Mouse (Mus musculus) bone marrow, adult 2 months (tissue): ENCODE measurements at regions not wholly inside any gene's neighbourhood (a gene's known extent, or its start where the extent isn't known, plus 50 kb on each side); places are given as distances from the start of the nearest gene placed in this dataset.

Experiments
- H3K27ac ChIP-seq: fragments of 200-500 bp; 2 replicates; pipeline ENCODE4 v1.5.1; 2012; ENCODE audit warnings: low read depth, mild to moderate bottlenecking, control low read depth, inconsistent platforms, low read length; ENCODE audit not compliant: control insufficient read depth, poor library complexity, insufficient read depth
- H3K4me1 ChIP-seq: fragments of 200-500 bp; 2 replicates; pipeline ENCODE4 v1.6.1; 2011; ENCODE audit warnings: low read length; ENCODE audit not compliant: control insufficient read depth, insufficient read depth
- H3K4me3 ChIP-seq: fragments of 200-500 bp; replicated peaks from 2 replicates; pipeline ENCODE3; 2011; ENCODE audit warnings: mild to moderate bottlenecking, low read depth, low read length, control low read depth; ENCODE audit not compliant: control insufficient read depth
- CTCF ChIP-seq: fragments of 200-500 bp; IDR thresholded peaks from 2 replicates; pipeline ENCODE4 v1.5.1; 2011; ENCODE audit warnings: low read length, control low read depth; ENCODE audit not compliant: control insufficient read depth, insufficient read depth
- POLR2A ChIP-seq: fragments of 200-500 bp; IDR thresholded peaks from 2 replicates; pipeline ENCODE4 v1.6.1; 2011; ENCODE audit warnings: low read depth, mild to moderate bottlenecking, control low read depth, low read length, borderline replicate concordance; ENCODE audit not compliant: control insufficient read depth
- WGBS: fragments of 180-500 bp; shearing (Covaris S2); methylation state at CpG from one replicate; pipeline ENCODE4 v1.1.7; 2018; 5-methylcytosine and 5-hydroxymethylcytosine counted together

- no peak overlapping the region for H3K27ac ChIP-seq
- WGBS, result 65% methylated on average over 5 of the region's 5 CpGs
- TF ChIP-seq CTCF (no peak), POLR2A (no peak)
- H3K4me3 ChIP-seq, result no peak overlapping the region
- no peaks in the 10 kb centered on the region for H3K4me1 ChIP-seq
Observed at GRCm38 (mm10) chr3:103408724-103409123, 129.6 kb downstream of the Trim33 start.

- TF ChIP-seq CTCF (no peak), POLR2A (no peak)
- Histone ChIP-seq H3K4me3 (no peak overlapping the region), H3K27ac (no peak overlapping the region), H3K4me1 (no peaks in the 10 kb centered on the region)
- 77% methylated on average over 2 of the region's 2 CpGs for WGBS
Observed at GRCm38 (mm10) chr3:103412247-103412646, 133.2 kb downstream of the Trim33 start.

- 82% methylated on average over 8 of the region's 8 CpGs for WGBS
- H3K27ac ChIP-seq, result no peak overlapping the region
- no peak overlapping the region for H3K4me3 ChIP-seq
- TF ChIP-seq POLR2A (no peak), CTCF (no peak)
- H3K4me1 ChIP-seq, result no peaks in the 10 kb centered on the region
Observed at GRCm38 (mm10) chr3:103415051-103415695, 136.1 kb downstream of the Trim33 start.

GRCm38 (mm10) chr3:103416296-103416695 lies 137.2 kb downstream of the Trim33 start:
- WGBS, result 62% methylated on average over 2 of the region's 2 CpGs
- TF ChIP-seq POLR2A (no peak), CTCF (no peak)
- H3K4me3 ChIP-seq, result no peak overlapping the region

GRCm38 (mm10) chr3:103417781-103418180 lies 138.7 kb downstream of the Trim33 start:
- TF ChIP-seq CTCF (no peak), POLR2A (no peak)
- 88% methylated on average over 4 of the region's 4 CpGs for WGBS
- H3K4me1 ChIP-seq, result no peaks in the 10 kb centered on the region
- no peak overlapping the region for H3K4me3 ChIP-seq
- H3K27ac ChIP-seq, result no peak overlapping the region

More at GRCm38 (mm10) chr3:103416296-103416695, 137.2 kb downstream of the Trim33 start:
- Histone ChIP-seq H3K27ac (no peak overlapping the region), H3K4me1 (no peaks in the 10 kb centered on the region)

- no peak for TF ChIP-seq POLR2A
- TF ChIP-seq CTCF, result no peak
- Histone ChIP-seq H3K4me1 (no peaks in the 10 kb centered on the region), H3K4me3 (no peak overlapping the region), H3K27ac (no peak overlapping the region)
- 78% methylated on average over 4 of the region's 4 CpGs for WGBS
Observed at GRCm38 (mm10) chr3:103419761-103420620, 140.9 kb downstream of the Trim33 start.

GRCm38 (mm10) chr3:103420621-103421274 lies 141.7 kb downstream of the Trim33 start:
- Histone ChIP-seq H3K27ac (no peak overlapping the region), H3K4me3 (no peak overlapping the region), H3K4me1 (no peaks in the 10 kb centered on the region)
- WGBS, result 72% methylated on average over 12 of the region's 12 CpGs
- TF ChIP-seq CTCF (no peak), POLR2A (no peak)

- TF ChIP-seq CTCF (no peak), POLR2A (no peak)
- 71% methylated on average over 9 of the region's 9 CpGs for WGBS
- no peaks in the 10 kb centered on the region for H3K4me1 ChIP-seq
- H3K27ac ChIP-seq, result no peak overlapping the region
- no peak overlapping the region for H3K4me3 ChIP-seq
Observed at GRCm38 (mm10) chr3:103421275-103421621, 142.2 kb downstream of the Trim33 start.
